Mouse (Mus musculus): ENCODE measurements around the gene Fry. TPM values are rescaled to one million over a fixed set of nuclear protein-coding genes. Genes with fewer than 3 reads are reported as not detected.
A peak's percentile ranks its signal among the peaks of the same experiment; 100 is the strongest.

The Fry gene
- polyA plus RNA-seq, 1 experiment from 2014 or later, result 43.4 TPM

- H3K9ac ChIP-seq (ENCODE audit: low read depth, low read length), result no peak overlapping the region
- H3K4me3 ChIP-seq (ENCODE audit: low read length), result 0 out of 2 replicates have a peak overlapping the region, but pooled peaks have one; percentile 3
- H3K4me1 ChIP-seq (ENCODE audit: control insufficient read depth, insufficient read depth, low read depth, low read length), result peaks cover 20% of the 10 kb centered on the region
- 63% methylated on average over 5 of the region's 5 CpGs for WGBS
- H3K9me3 ChIP-seq (ENCODE audit: control insufficient read depth, low read length), result no peaks in the 10 kb centered on the region
- no peaks in the 10 kb centered on the region for H3K36me3 ChIP-seq (ENCODE audit: control insufficient read depth, insufficient read depth, low read length)
- ATAC-seq, result no peak
- no peaks in the 10 kb centered on the region for H3K27me3 ChIP-seq (replicated peaks; ENCODE audit: control insufficient read depth, insufficient read depth, low read length)
- peak overlapping the region; percentile 59 for H3K4me2 ChIP-seq (ENCODE audit: low read length)
- no peak overlapping the region for H3K27ac ChIP-seq (ENCODE audit: low read depth, low read length)
Observed at GRCm38 (mm10) chr5:150262717-150263103, 144.3 kb downstream of the Fry start.

GRCm38 (mm10) chr5:150263162-150263561 is 144.7 kb downstream of the Fry start:
- Histone ChIP-seq H3K9me3 (ENCODE audit: control insufficient read depth, low read length) (no peaks in the 10 kb centered on the region), H3K4me1 (ENCODE audit: control insufficient read depth, insufficient read depth, low read depth, low read length) (peaks cover 20% of the 10 kb centered on the region), H3K9ac (ENCODE audit: low read depth, low read length) (no peak overlapping the region), H3K27ac (ENCODE audit: low read depth, low read length) (no peak overlapping the region), H3K27me3 (replicated peaks; ENCODE audit: control insufficient read depth, insufficient read depth, low read length) (no peaks in the 10 kb centered on the region), H3K4me3 (ENCODE audit: low read length) (no peak overlapping the region), H3K36me3 (ENCODE audit: control insufficient read depth, insufficient read depth, low read length) (no peaks in the 10 kb centered on the region), H3K4me2 (ENCODE audit: low read length) (peak overlapping the region; percentile 59)
- WGBS, result 78% methylated on average over 12 of the region's 12 CpGs
- ATAC-seq, result no peak

- ATAC-seq, result no peak
- Histone ChIP-seq H3K4me3 (ENCODE audit: low read length) (no peak overlapping the region), H3K4me2 (ENCODE audit: low read length) (no peak overlapping the region), H3K9me3 (ENCODE audit: control insufficient read depth, low read length) (no peaks in the 10 kb centered on the region), H3K4me1 (ENCODE audit: control insufficient read depth, insufficient read depth, low read depth, low read length) (peaks cover 17% of the 10 kb centered on the region), H3K36me3 (ENCODE audit: control insufficient read depth, insufficient read depth, low read length) (peaks cover 2% of the 10 kb centered on the region; the same call in 1 of the 2 replicates), H3K27me3 (replicated peaks; ENCODE audit: control insufficient read depth, insufficient read depth, low read length) (no peaks in the 10 kb centered on the region), H3K9ac (ENCODE audit: low read depth, low read length) (no peak overlapping the region), H3K27ac (ENCODE audit: low read depth, low read length) (no peak overlapping the region)
- WGBS, result 81% methylated on average over 6 of the region's 6 CpGs
Observed at GRCm38 (mm10) chr5:150263656-150264055, 145.2 kb downstream of the Fry start.

GRCm38 (mm10) chr5:150265005-150265404 is 146.6 kb downstream of the Fry start:
- H3K27me3 ChIP-seq (replicated peaks; ENCODE audit: control insufficient read depth, insufficient read depth, low read length), result no peaks in the 10 kb centered on the region
- H3K36me3 ChIP-seq (ENCODE audit: control insufficient read depth, insufficient read depth, low read length), result peaks cover 2% of the 10 kb centered on the region; the same call in 1 of the 2 replicates
- 63% methylated on average over 1 of the region's 1 CpGs for WGBS
- no peaks in the 10 kb centered on the region for H3K9me3 ChIP-seq (ENCODE audit: control insufficient read depth, low read length)
- H3K27ac ChIP-seq (ENCODE audit: low read depth, low read length), result no peak overlapping the region
- ATAC-seq, result no peak
- peaks cover 17% of the 10 kb centered on the region for H3K4me1 ChIP-seq (ENCODE audit: control insufficient read depth, insufficient read depth, low read depth, low read length)
- H3K4me2 ChIP-seq (ENCODE audit: low read length), result no peak overlapping the region
- no peak overlapping the region for H3K9ac ChIP-seq (ENCODE audit: low read depth, low read length)
- no peak overlapping the region for H3K4me3 ChIP-seq (ENCODE audit: low read length)

- peaks cover 17% of the 10 kb centered on the region for H3K4me1 ChIP-seq (ENCODE audit: control insufficient read depth, insufficient read depth, low read depth, low read length)
- ATAC-seq, result no peak
- H3K4me3 ChIP-seq (ENCODE audit: low read length), result no peak overlapping the region
- no peaks in the 10 kb centered on the region for H3K27me3 ChIP-seq (replicated peaks; ENCODE audit: control insufficient read depth, insufficient read depth, low read length)
- H3K36me3 ChIP-seq (ENCODE audit: control insufficient read depth, insufficient read depth, low read length), result peaks cover 2% of the 10 kb centered on the region; the same call in 1 of the 2 replicates
- no peak overlapping the region for H3K27ac ChIP-seq (ENCODE audit: low read depth, low read length)
- H3K4me2 ChIP-seq (ENCODE audit: low read length), result no peak overlapping the region; the same call in 1 of the 2 replicates
- H3K9me3 ChIP-seq (ENCODE audit: control insufficient read depth, low read length), result no peaks in the 10 kb centered on the region
- H3K9ac ChIP-seq (ENCODE audit: low read depth, low read length), result no peak overlapping the region
- WGBS, result 61% methylated on average over 2 of the region's 2 CpGs
Observed at GRCm38 (mm10) chr5:150265953-150266352, 147.5 kb downstream of the Fry start.

- no peak overlapping the region for H3K27ac ChIP-seq (ENCODE audit: low read depth, low read length)
- no peak overlapping the region for H3K4me3 ChIP-seq (ENCODE audit: low read length)
- no peak overlapping the region for H3K4me2 ChIP-seq (ENCODE audit: low read length)
- H3K27me3 ChIP-seq (replicated peaks; ENCODE audit: control insufficient read depth, insufficient read depth, low read length), result no peaks in the 10 kb centered on the region
- peaks cover 5% of the 10 kb centered on the region for H3K4me1 ChIP-seq (ENCODE audit: control insufficient read depth, insufficient read depth, low read depth, low read length)
- H3K36me3 ChIP-seq (ENCODE audit: control insufficient read depth, insufficient read depth, low read length), result peaks cover 2% of the 10 kb centered on the region; the same call in 1 of the 2 replicates
- no peaks in the 10 kb centered on the region for H3K9me3 ChIP-seq (ENCODE audit: control insufficient read depth, low read length)
- no peak for ATAC-seq
- 83% methylated on average over 3 of the region's 3 CpGs for WGBS
- no peak overlapping the region for H3K9ac ChIP-seq (ENCODE audit: low read depth, low read length)
Observed at GRCm38 (mm10) chr5:150268261-150268660, 149.8 kb downstream of the Fry start.

- H3K4me2 ChIP-seq (ENCODE audit: low read length), result no peak overlapping the region
Observed at GRCm38 (mm10) chr5:150270468-150270867, 152.0 kb downstream of the Fry start.

GRCm38 (mm10) chr5:150272173-150272572 is 153.7 kb downstream of the Fry start:
- WGBS, result 88% methylated on average over 9 of the region's 9 CpGs
- no peaks in the 10 kb centered on the region for H3K9me3 ChIP-seq (ENCODE audit: control insufficient read depth, low read length)
- H3K36me3 ChIP-seq (ENCODE audit: control insufficient read depth, insufficient read depth, low read length), result peaks cover 2% of the 10 kb centered on the region; the same call in 1 of the 2 replicates
- no peak overlapping the region for H3K9ac ChIP-seq (ENCODE audit: low read depth, low read length)
- no peaks in the 10 kb centered on the region for H3K27me3 ChIP-seq (replicated peaks; ENCODE audit: control insufficient read depth, insufficient read depth, low read length)
- H3K4me3 ChIP-seq (ENCODE audit: low read length), result no peak overlapping the region
- no peak overlapping the region for H3K27ac ChIP-seq (ENCODE audit: low read depth, low read length)
- no peak overlapping the region for H3K4me2 ChIP-seq (ENCODE audit: low read length)
- no peak for ATAC-seq
- no peaks in the 10 kb centered on the region for H3K4me1 ChIP-seq (ENCODE audit: control insufficient read depth, insufficient read depth, low read depth, low read length)

More at GRCm38 (mm10) chr5:150270468-150270867, 152.0 kb downstream of the Fry start:
- no peak for ATAC-seq
- no peak overlapping the region for H3K9ac ChIP-seq (ENCODE audit: low read depth, low read length)
- H3K27me3 ChIP-seq (replicated peaks; ENCODE audit: control insufficient read depth, insufficient read depth, low read length), result no peaks in the 10 kb centered on the region
- peaks cover 2% of the 10 kb centered on the region; the same call in 1 of the 2 replicates for H3K36me3 ChIP-seq (ENCODE audit: control insufficient read depth, insufficient read depth, low read length)
- no peaks in the 10 kb centered on the region for H3K4me1 ChIP-seq (ENCODE audit: control insufficient read depth, insufficient read depth, low read depth, low read length)
- no peaks in the 10 kb centered on the region for H3K9me3 ChIP-seq (ENCODE audit: control insufficient read depth, low read length)
- WGBS, result 84% methylated on average over 4 of the region's 4 CpGs
- H3K4me3 ChIP-seq (ENCODE audit: low read length), result no peak overlapping the region
- H3K27ac ChIP-seq (ENCODE audit: low read depth, low read length), result no peak overlapping the region

- H3K4me3 ChIP-seq (ENCODE audit: low read length), result no peak overlapping the region
- no peak for ATAC-seq
- no peak overlapping the region for H3K4me2 ChIP-seq (ENCODE audit: low read length)
- H3K9ac ChIP-seq (ENCODE audit: low read depth, low read length), result no peak overlapping the region
- no peak overlapping the region for H3K27ac ChIP-seq (ENCODE audit: low read depth, low read length)
- no peaks in the 10 kb centered on the region for H3K9me3 ChIP-seq (ENCODE audit: control insufficient read depth, low read length)
- no peaks in the 10 kb centered on the region for H3K36me3 ChIP-seq (ENCODE audit: control insufficient read depth, insufficient read depth, low read length)
- no peaks in the 10 kb centered on the region for H3K27me3 ChIP-seq (replicated peaks; ENCODE audit: control insufficient read depth, insufficient read depth, low read length)
- H3K4me1 ChIP-seq (ENCODE audit: control insufficient read depth, insufficient read depth, low read depth, low read length), result no peaks in the 10 kb centered on the region
- WGBS, result 98% methylated on average over 6 of the region's 6 CpGs
Observed at GRCm38 (mm10) chr5:150275314-150275713, 156.9 kb downstream of the Fry start.

GRCm38 (mm10) chr5:150276611-150277010 is 158.2 kb downstream of the Fry start:
- H3K4me3 ChIP-seq (ENCODE audit: low read length), result no peak overlapping the region
- no peaks in the 10 kb centered on the region for H3K9me3 ChIP-seq (ENCODE audit: control insufficient read depth, low read length)
- 69% methylated on average over 4 of the region's 4 CpGs for WGBS
- no peak overlapping the region for H3K4me2 ChIP-seq (ENCODE audit: low read length)
- no peaks in the 10 kb centered on the region for H3K36me3 ChIP-seq (ENCODE audit: control insufficient read depth, insufficient read depth, low read length)
- H3K4me1 ChIP-seq (ENCODE audit: control insufficient read depth, insufficient read depth, low read depth, low read length), result no peaks in the 10 kb centered on the region
- H3K27ac ChIP-seq (ENCODE audit: low read depth, low read length), result no peak overlapping the region
- no peak overlapping the region for H3K9ac ChIP-seq (ENCODE audit: low read depth, low read length)
- no peak for ATAC-seq
- H3K27me3 ChIP-seq (replicated peaks; ENCODE audit: control insufficient read depth, insufficient read depth, low read length), result no peaks in the 10 kb centered on the region
